Mouse (Mus musculus) megakaryocyte progenitor cell, adult 5-6 weeks (primary cell): ENCODE results near the gene Gmds. TPM values are rescaled to one million over a fixed set of nuclear protein-coding genes. Genes with fewer than 3 reads are reported as not detected.

Experiments
- ATAC-seq: replicated peaks from 2 replicates; pipeline ENCODE4 v1.8.0; 2016; ENCODE audit warnings: mild to moderate bottlenecking, moderate TSS enrichment, inconsistent platforms; ENCODE audit not compliant: poor library complexity
- total RNA-seq, 2 experiments: library from RNA; stranded (forward) in 1 of 2; stranded (reverse) in 1 of 2; fragments of 157-497, 149-512 nt in 1 of 2; fragments of 200-1000 nt in 1 of 2; gene quantifications; 2 replicates each; pipeline versions ENCODE4 v1.2.3 to v1.2.4; 2015 to 2017

The Gmds gene
- total RNA-seq, 2 experiments from 2014 or later = 28.0 to 30.1 TPM

DNA sequence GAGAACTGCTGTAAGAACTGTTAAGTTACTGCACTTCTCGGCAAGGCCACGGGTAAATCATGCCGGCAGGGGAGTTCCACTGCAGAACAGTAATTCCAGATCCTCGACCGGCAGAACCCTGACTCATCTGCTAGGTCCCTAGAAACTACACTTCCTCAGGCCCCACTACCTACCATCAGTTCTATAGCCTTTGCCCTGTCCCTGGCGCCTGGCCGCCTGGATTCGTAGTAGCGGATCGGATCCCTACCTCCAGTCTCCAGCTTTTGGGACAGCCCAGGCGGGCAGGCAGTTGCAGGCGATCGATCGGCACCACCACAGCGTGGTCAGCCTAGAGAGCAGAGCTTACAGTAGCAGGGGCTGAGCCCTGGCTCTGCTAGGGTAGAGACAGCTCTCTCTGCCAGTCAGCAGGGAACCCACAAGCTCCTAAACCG is 517.9 kb downstream of the Gmds start:
- peak; percentile 71 for ATAC-seq

- ATAC-seq = no peak
These were observed 518.7 kb downstream of the Gmds start for GRCm38 (mm10) chr13:31819664-31820405.

GRCm38 (mm10) chr13:31818337-31818736 is 520.2 kb downstream of the Gmds start:
- no peak for ATAC-seq

DNA sequence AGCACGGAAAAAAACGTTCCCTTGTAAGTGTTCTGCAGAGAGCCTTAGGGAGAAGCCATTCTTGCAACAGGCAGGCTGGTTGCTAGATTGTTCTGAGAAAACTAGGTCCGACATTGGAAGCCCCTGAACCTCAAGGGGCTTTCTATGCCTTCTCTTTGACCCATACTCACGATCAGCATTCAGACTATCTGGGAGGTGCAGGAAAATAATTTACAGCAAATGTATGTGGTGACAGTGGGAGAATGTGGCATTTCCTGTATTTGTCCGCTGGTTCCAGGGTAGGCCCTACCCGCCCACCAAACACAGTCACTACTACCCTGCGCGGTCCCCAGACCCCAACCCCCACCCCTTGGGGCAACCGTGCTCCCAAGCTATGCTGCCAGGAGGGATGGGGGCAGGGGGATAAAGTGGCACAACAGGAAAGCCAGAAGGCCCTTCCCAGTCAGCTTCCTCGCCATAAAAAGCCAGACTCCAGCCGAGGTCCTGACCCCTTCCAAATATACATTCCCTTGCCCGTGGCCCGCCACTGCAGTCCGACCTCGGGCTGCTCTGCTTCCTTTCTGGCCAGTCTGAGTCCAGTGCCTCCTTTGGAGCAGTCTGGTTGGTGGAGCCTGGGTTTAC is 523.0 kb downstream of the Gmds start:
- ATAC-seq = no peak

GRCm38 (mm10) chr13:31812701-31813100 is 525.8 kb downstream of the Gmds start:
- no peak for ATAC-seq

- ATAC-seq = no peak
These were observed 527.0 kb downstream of the Gmds start for GRCm38 (mm10) chr13:31811542-31812021.

DNA sequence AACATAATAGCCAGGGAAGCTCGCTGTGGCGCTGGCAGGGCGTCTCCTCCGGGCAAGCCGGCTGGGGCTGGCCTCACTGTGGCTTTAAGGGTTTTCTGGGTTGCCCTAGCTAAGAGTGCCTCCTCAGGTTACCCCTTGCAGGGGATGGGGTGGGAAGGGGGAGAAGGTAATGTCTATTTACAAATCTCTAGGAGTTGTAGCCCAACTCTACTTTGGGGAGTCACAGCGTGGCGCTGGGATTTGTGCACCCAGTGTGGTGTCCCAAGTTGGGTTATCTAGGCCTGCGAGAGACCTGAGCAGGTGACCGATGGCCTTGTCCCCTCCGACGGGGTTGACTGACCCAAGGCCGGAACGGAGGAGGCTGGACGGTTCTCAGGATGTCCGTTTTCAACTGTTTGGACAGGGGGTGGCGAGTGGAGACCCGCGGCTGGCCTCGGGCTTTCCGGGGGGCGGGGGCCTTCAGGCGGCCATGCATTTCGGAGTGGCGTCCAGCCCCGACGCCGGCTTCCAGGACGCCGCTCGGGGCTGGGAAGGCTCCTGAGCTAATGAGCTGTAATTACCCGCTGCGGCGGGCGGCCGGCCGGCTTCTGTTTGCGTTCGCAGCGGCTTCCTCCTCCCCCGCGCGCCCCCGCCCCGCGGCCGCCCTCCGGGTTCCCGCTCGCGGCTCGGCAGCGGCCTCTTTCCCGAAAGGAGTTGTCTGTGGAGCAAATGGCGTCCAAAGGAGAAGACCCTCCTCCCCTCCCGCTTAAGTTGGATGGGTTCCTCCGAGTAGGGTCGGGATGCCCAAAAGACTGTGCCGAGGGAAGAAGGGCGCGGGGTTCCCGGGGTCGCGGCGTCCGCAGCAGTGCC is 527.6 kb downstream of the Gmds start:
- ATAC-seq = no peak

DNA sequence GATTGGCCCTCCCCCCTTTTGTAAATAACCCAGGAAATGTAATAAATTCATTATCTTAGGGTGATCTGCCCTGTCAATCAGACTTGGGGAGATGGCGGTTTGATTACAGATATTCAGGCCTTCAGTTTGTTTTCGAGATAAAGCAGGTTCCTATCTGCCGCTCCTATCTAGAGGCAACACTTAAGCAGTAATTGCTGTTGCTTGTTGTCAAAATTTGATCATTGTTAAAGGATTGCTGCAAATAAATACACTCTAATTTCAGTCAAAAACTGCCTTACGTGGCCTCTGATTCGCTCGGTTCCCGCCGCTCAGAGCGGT is 528.2 kb downstream of the Gmds start:
- ATAC-seq = no peak

DNA sequence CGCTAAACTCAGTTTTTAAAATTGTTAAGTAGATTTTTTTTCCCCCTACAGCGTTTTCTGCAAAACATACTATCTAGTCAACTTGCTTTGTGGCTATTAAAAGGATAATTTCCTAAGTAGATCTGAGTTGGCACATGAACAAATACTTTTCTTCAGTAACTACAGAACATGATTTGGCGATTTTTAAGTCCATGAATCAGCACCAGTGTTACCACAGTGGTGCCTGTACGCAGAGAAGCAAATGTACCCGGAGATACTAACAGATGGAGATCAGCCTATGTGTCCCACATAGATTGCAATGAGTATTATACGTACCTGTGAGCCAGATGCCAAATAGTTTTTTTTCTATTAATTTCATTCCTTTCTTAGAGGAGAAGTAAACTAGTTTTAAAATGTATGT is 528.8 kb downstream of the Gmds start:
- no peak for ATAC-seq

- no peak for ATAC-seq
These were observed 529.6 kb downstream of the Gmds start for GRCm38 (mm10) chr13:31808804-31809420.

- ATAC-seq = peak; percentile 38
These were observed 530.3 kb downstream of the Gmds start for GRCm38 (mm10) chr13:31808116-31808803.

GRCm38 (mm10) chr13:31807736-31808115 is 530.8 kb downstream of the Gmds start:
- ATAC-seq = no peak

DNA sequence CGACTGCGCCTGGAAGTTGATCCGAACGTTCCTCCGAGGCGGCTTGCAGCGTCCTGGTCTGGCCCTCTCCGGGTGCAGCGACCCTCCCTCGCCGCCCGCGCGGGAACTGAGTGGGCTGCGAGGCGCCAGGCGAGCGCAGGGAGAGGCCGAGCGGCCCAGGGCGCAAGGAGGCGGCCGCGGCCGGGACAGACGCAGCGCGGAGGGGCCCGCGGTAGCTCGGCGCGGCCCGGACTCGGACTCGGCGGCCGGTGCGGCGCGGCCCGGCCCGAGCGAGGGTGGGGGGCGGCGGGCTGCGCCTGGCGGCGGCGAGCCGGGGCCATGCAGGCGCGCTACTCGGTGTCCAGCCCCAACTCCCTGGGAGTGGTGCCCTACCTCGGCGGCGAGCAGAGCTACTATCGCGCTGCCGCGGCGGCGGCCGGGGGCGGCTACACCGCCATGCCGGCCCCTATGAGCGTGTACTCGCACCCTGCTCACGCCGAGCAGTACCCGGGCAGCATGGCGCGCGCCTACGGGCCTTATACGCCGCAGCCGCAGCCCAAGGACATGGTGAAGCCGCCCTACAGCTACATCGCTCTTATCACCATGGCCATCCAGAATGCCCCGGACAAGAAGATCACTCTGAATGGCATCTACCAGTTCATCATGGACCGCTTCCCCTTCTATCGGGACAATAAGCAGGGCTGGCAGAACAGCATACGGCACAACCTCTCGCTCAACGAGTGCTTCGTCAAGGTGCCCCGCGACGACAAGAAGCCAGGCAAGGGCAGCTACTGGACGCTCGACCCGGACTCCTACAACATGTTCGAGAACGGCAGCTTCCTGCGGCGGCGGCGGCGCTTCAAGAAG is 531.4 kb downstream of the Gmds start:
- ATAC-seq = no peak

DNA sequence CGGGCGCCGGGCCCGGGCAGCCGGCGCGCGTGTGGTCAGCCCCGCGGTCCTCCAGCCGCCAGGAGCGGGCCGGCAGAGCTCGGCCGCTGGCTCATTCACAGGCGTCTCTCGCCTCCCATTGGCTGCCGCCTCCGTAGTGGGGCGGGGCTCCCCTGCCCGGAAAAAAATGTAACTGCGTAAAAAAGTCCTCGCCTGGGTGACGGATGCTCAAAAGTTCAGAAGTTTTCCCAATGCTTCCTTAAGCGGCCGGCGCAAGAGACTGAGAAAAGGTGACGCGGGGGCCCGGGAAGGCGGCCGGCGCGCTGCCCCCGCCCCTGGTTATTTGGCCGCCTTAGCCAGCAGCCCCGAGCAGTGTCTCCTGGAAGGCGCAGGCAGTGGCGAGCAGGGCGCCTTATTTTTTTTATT is 532.1 kb downstream of the Gmds start, which contains the start of gene Foxc1:
TSS of gene Foxc1 (plus strand) at position 206 of the 405 bp plus-strand sequence.
- peak; percentile 59 for ATAC-seq

- no peak for ATAC-seq
These were observed 532.6 kb downstream of the Gmds start for GRCm38 (mm10) chr13:31805831-31806427.

DNA sequence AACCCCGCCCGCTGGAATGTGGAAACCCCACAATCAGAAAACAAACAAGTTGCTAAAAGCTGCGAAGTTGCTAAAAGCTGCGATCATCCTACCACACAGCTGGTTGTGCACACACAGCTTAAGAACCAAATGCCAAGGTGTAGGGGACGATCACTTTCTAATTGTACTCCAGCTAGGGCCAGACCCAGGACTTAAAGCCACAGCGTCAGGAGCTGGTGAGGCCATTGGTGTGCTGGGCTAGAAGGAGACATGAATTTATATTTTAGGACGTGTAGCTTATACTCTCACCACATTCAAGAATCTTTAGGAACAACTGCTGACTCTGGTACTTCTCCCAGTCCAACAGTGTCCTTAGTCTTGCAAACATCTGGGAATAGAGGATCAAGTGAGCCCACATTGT is 534.0 kb downstream of the Gmds start:
- ATAC-seq = no peak

GRCm38 (mm10) chr13:31803166-31804093 is 535.1 kb downstream of the Gmds start:
- ATAC-seq = no peak

DNA sequence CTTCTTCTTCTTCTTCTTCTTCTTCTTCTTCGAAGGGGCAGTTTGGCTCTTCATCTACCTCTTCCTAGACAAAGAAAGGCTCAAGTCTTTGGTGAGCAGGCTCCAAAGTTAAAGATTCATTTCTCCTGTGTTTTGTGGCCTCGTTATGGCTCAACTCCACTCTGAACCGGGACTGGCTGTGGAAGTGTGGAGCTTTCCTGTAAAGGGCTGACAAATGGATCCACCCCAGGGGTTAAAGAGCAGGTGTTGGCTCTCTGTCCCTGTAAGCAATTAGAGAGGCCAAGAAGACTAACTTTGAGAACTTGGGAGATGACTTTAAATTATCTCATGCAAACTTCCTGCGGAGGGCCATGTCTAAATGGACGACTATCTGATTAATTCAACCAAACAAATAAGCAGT is 536.1 kb downstream of the Gmds start:
- ATAC-seq = no peak
